Mouse (Mus musculus): ENCODE measurements around the gene Smg9.

Smg9 gene

GRCm38 (mm10) chr7:24399256-24400081 lies at the start of gene Smg9:
Smg9 (plus strand) TSS chr7:24399619.
- DNase-seq = peak; percentile 91 to 97

- no peak for DNase-seq
These were observed 43.8 kb upstream of the Smg9 start for GRCm38 (mm10) chr7:24355646-24356045.

- no peak for DNase-seq
These were observed 43.3 kb upstream of the Smg9 start for GRCm38 (mm10) chr7:24356081-24356480.

- no peak for DNase-seq
These were observed 41.5 kb upstream of the Smg9 start for GRCm38 (mm10) chr7:24357899-24358298.

GRCm38 (mm10) chr7:24359269-24359668 lies 40.1 kb upstream of the Smg9 start:
- DNase-seq = no peak

GRCm38 (mm10) chr7:24361001-24361400 lies 38.4 kb upstream of the Smg9 start:
- no peak for DNase-seq

GRCm38 (mm10) chr7:24363228-24363627 lies 36.2 kb upstream of the Smg9 start:
- peak in 1 of 2 experiments; percentile 41 for DNase-seq

- peak; percentile 67 to 89 for DNase-seq
These were observed 34.6 kb upstream of the Smg9 start for GRCm38 (mm10) chr7:24364827-24365226.

GRCm38 (mm10) chr7:24365258-24366014 lies 34.0 kb upstream of the Smg9 start:
- DNase-seq = no peak

GRCm38 (mm10) chr7:24366716-24367632 lies 32.4 kb upstream of the Smg9 start:
- no peak for DNase-seq

GRCm38 (mm10) chr7:24368226-24368625 lies 31.2 kb upstream of the Smg9 start:
- DNase-seq = no peak

- DNase-seq = no peak
These were observed 30.5 kb upstream of the Smg9 start for GRCm38 (mm10) chr7:24368946-24369345.

GRCm38 (mm10) chr7:24369731-24370541 lies 29.5 kb upstream of the Smg9 start, which contains the start of gene Kcnn4:
Kcnn4 (plus strand) TSS chr7:24370263.
- DNase-seq = peak; percentile 33 to 41

- DNase-seq = no peak
These were observed 28.2 kb upstream of the Smg9 start for GRCm38 (mm10) chr7:24371012-24371808.

GRCm38 (mm10) chr7:24371809-24372145 lies 27.6 kb upstream of the Smg9 start:
- DNase-seq = no peak

GRCm38 (mm10) chr7:24372300-24372699 lies 27.1 kb upstream of the Smg9 start:
- no peak for DNase-seq

GRCm38 (mm10) chr7:24372786-24373185 lies 26.6 kb upstream of the Smg9 start:
- no peak for DNase-seq

- DNase-seq = peak; percentile 67 to 72
These were observed 25.7 kb upstream of the Smg9 start for GRCm38 (mm10) chr7:24373538-24374379.

GRCm38 (mm10) chr7:24376456-24376855 lies 23.0 kb upstream of the Smg9 start:
- no peak for DNase-seq
